1 mouse cellular context compared by ENCODE assay signal in the genomic region with DNA sequence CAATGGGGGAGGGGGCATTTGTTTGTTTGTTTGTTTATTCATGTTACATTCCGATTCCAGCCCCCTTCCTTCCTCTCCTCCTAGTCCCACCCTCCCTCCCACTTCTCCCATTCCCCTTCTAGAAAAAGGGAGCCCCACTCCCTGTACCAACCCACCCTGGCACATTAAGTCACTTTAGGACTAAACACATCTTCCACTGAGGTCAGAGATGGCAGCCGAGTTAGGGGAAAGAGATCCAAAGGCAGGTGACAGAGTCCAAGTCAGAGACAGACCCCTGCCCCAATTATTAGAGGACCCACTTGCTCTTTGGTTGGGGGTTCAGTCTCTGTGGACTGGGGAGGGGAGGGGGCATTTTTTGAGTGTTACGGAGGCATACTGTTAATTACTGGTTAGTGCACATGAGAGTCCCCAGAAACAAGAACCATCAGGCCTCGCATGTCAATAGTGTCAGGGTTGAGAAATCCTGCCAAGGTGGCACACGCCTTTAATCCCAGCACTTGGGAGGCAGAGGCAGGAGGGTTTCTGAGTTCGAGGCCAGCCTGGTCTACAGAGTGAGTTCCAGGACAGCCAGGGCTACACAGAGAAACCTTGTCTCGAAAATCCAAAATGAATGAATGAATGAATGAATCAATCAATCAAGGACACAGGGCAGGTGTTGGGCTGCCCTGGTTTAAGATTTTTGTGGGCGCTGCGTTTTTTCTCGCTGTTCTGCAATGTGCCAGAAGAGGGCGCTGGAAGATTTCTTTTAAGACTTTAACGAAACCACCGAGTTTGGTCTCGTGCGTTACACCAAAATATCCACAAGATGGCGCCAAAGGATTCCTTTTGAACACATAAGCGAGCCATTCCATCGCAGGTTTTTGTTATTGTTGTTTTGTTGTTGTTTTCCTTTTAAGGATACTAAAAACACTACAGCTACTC.
TF ChIP-seq lines count a peak whose summit lies in the region.

No protein-coding gene starts in this region.

TF ChIP-seq in MEL, 35 proteins besides CTCF, POLR2A, EP300 and RAD21 (continued from another document):
- TF ChIP-seq ETS1 (IDR thresholded peaks at IDR 0.05; ENCODE audit: low read depth, low read length) (no peak), MXI1 (IDR thresholded peaks at IDR 0.05; ENCODE audit: low read depth, low read length) (no peak), TAL1 (IDR thresholded peaks at IDR 0.05; ENCODE audit: low read length) (no peak), USF2 (IDR thresholded peaks at IDR 0.05; ENCODE audit: borderline replicate concordance in 1 of 2, insufficient read depth in 1 of 2, low read depth in 1 of 2, low read length in 2 of 2) (no peak), ZKSCAN1 (IDR thresholded peaks at IDR 0.05; ENCODE audit: low read depth, low read length) (no peak), GATA1 (IDR thresholded peaks at IDR 0.05; ENCODE audit: low read depth, low read length) (no peak)
